Mouse (Mus musculus): ENCODE results near the gene Narf.

The Narf gene

DNA sequence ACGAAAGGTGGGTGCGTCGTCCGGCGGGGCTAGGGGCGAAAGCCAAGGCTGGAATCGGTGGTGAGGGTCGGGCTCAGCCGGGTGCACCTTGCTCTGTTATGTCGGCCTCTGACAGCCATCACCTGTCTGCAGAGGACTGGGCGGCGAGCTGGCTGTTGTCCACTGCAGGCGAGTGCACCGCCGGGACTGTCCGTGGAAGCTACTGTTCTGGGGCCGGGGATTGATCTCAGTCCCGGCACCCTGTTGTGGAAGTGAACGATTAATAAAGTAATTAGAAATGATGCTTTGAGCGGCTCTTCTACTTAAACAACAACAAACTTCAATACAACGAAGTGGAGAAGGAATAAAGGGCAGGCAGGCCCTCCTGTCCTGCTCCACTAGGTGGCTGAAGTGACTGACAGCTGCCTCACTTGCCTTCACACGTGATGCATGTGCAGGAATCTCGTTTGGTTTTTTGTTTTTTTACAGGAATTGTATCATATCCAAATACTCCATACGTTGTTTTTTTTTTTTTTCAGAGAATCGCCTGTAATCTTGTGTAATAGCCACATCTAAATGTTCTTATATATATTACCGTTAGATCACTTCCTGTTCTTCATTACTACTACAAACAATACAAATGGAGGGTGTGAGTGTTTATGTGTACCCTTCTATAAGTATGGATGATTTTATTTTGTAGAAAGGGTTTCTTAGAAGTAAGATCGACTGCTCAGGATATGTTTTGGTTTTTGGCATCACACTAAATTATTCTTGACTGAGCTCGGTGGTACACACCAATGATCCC is 484 bp downstream of the Narf start:
- DNase-seq = peak; percentile 58

DNA sequence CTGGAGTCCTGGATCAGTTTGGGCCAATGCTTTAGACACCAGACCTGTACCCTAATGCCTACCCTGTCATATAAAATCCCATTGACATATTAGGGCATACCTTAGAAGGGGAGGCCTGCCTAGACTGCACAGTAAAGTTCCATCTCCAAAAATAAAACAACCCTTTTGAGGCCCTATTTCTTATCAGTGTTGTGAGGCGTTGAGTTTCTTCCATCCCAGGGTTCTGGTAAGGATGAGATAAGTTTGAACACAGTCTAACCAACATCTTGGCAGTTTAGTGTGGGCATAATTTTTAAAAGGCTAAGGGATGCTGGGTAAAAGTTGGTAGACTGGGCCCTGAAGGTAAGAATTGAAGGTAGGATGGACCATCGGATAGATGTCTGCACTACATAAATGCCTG is 2.6 kb downstream of the Narf start:
- no peak for DNase-seq

DNA sequence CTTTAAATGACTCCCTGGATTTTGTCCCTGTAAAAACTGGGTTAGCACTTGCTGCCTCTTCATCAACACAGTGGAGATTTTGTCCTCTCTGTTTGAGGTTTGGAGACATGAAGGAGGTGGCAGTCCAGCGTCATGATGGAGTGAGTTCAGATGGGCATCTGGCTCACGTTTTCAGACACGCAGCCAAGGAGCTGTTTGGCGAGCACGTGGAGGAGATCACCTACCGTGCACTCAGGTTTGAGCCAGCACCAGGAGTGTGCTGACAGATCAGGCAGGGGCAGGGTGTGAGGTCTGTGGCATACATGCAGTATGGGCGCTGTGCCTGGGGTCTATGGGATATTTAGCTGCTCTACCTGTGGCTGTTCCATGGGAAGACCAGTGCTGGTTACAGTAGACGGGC is 13.1 kb downstream of the Narf start:
- no peak for DNase-seq

DNA sequence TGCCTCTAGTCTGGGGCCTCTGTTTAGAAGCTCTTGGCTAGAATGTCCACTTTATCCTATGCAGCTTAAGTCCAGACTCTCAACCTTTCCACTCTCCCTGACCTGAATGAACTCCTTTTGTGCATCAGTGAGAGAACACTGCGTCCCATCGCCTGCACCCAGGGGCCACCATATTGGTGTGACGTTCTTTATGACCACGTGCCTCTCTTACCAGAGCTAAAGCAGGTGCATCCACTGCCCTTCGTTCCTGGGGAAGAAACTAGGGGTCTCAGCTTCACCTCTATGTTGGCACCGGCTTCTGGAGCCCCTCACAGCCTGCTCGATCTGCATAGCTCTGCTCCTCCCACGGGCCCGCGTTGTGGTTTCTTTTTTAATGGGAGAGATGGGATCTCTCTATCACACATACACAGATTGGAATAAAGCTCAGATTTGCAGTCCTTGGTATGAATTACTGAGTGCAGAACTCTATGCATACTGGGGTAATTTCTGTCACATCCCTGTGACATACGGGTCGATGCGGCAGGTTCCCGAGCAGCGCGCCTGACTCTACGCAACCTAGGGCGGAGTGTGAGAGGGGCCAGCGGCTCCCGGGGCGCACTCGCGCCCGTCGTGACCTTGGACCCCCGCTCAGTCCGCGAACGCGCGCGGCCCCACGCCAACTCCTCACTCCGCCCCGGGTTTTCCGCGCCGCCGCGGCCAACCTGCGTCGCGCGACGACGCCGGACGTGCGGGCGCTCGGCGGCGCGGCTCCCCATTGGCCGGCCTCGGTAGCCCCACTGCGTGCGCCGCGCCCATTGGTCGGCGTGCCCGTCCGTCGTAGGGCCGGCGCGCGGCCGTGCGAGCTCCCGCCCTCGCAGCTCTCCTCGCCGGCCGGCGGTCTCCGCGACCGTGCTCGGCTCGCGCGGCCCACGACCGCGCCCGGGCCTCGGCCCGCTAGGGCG is 22.4 kb downstream of the Narf start, which contains the start of gene Foxk2:
TSS of gene Foxk2 (plus strand) at position 831 of the 941 bp plus-strand sequence.
- peak; percentile 95 for DNase-seq

DNA sequence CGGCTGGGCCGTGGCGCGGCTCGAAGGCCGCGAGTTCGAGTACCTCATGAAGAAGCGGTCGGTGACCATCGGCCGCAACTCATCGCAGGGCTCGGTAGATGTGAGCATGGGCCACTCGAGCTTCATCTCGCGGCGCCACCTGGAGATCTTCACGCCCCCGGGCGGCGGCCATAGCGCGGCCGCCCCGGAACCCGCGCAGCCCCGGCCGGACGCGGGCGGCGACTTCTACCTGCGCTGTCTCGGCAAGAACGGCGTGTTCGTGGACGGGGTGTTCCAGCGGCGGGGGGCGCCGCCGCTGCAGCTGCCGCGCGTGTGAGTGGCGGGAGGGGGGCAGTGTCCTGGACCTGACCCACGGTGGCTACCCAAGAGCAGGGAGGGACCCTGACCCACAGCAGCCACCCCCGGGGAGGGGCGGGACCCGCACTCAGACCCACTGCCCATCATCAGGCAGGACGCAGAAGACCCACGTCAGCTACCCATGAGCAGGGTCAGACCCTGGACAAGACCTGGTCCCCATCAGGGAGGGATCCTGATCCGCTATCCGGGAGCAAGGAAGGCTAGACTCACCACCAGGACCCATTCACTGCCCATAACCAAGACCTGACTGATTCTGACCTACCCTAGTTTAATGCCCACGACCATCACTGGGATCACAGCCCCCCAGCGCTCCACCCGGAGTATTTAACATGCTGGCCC is 23.3 kb downstream of the Narf start:
- DNase-seq = peak; percentile 41

DNA sequence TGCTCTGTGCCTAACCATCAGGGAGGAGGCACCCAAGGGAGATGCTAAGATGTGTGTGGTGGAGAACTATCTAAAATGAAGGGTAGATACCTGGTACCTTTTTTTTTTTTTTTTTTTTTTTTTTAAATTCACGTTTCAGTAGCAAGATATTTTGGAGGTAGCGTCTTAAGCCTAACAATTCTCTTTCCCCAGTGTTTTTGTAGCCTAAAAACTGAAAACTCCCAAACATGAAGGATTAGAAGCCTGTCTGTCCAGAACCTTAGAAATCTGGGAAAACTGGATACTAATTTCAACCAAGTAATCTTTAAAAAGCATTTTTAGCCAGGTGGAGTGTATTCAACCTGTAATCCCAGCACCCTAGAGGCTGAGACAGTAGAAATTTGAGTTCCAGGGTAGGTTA is 24.0 kb downstream of the Narf start:
- no peak for DNase-seq

DNA sequence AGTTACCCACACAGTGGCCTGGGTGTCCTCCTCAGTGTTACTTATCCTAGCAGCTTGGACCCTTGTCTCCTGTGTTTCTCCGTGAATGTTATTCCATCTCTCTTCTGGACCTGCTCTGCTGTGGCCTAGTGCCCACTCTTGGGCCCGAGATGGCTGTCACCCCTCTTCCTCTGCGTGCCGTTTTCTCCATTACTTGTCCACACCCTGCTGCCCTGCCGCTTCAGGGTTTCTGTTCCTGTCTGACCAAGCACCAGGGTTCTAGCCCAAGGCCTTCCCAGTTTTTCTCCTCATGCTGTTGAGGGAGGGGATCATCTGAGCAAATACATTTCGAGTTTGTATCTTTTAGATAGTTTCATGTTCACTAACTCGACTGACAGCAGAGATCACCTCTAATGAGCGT is 40.5 kb downstream of the Narf start:
- DNase-seq = no peak

DNA sequence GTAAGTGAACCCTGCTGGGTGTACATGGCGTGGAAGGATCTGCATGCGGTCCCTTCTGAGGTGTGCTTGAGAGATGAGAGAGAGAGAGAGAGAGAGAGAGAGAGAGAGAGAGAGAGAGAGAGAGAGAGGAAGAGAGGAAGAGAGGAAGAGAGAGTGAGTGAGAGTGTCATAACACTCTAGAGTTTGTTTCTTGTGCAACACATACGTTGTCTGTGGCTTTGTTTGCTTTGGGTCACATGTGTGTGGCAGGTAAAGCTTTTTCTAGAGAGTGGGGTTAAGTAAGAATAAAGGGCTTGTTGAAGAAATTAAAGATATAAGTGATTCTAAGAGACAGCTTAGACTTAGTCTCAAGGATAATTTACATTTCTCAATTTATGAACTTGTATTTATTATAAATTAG is 41.0 kb downstream of the Narf start:
- no peak for DNase-seq

DNA sequence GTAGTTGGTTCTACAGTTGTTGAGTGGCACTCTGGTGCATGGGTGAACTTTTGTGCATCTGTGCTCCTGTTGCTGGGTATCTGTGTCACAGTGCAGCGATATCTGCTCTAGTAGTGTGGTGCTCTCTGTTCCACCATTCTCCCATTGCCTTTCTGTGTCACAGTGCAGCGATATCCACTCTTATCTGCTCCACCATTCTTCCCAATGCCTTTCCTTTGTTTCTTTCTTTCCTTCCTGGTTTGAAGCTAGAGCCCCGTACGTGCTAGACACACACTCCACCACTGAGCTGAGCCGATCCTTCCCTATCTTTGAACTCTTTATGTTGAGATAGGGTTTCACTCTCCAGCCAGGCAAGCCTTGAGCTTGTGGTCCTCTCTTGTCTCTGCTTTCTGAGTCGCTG is 45.9 kb downstream of the Narf start:
- DNase-seq = no peak

DNA sequence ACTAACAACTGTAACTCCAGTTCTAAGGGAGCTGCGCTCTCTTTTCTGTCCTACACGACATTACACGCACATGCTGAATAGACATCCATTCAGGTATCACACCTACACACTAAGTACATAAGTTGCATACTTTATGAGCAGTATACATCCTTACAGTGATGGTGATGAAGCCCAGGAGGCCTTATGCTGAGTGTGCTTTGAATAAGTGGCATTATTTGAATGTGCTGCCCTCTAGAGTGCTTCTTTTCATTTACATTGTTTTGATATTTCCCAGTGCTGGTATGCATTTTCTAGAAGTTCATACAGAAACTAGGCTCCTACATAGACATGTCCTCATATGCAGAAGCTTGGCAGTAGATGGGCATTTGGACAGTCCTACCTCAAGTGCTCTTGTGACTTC is 52.8 kb downstream of the Narf start:
- no peak for DNase-seq

DNA sequence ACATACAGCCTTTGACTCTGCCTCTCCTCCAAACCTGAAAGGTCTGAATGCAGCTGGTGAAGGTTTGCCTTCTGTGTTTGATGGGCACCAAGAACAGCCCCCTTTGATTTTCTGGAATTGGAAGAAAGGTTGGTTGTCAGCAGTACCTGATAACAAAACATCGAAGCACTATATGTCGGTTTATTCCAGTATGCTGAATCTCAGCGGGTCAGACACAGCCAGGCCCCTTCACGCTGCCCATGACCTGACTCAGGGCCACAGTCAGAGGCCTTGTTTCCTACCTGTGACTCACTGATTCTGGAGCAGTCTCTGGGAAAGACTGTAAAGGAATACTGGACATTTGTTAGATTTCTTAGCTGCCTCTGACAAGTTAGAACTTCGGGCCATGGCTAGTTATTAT is 57.7 kb downstream of the Narf start:
- no peak for DNase-seq

DNA sequence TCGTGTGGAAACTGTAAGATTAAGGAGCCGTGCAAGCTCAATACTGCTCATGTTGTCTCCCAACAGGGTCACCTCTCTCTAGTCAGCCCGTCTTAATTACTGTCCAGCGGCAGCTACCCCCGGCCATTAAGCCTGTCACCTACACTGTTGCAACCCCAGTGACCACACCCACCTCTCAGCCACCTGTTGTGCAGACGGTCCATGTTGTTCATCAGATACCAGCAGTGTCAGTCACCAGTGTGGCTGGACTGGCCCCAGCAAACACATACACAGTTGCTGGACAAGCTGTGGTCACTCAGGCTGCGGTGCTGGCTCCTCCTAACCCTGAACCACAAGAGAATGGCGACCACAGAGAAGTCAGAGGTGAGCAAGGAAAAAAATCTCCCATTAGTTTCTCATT is 61.4 kb downstream of the Narf start:
- DNase-seq = no peak

DNA sequence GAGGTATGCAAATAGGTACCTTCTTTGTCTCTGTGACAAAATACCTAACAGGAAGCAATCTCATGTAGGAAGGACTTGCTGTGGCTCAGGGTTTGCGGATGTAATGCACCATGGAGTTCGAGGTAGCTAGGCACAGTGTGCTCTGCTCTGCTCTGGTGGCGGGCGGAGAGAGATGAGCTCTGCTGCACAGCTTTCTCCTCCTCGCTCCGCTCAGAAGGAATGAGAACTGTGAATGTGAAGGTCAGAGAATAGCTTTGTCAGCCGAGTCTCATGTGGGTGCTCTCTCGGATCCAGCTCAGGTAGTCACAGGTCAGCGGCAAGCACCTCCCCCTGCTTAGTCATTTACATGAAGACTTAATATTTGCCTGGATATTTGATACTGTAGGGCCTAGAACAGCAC is 63.2 kb downstream of the Narf start:
- DNase-seq = no peak

DNA sequence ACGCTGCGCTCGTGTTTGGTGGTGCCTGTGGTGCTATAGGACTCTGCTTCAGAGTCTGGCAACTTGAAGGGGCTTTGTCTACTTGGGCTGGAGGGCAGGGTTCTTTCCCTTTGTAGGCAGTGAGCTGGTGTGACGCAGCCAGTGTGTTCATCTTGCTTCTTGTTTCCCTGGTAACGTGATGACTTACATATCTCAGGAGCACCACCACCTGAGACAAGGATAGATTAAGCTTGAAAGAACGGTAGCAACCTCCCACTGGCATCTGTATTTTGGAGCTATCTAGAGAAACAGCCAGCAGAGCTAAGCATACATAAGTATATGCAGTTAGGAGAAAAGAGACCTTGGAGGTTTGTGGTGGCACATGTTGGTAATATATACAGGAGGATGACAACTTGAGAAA is 68.3 kb downstream of the Narf start:
- DNase-seq = no peak

All from lung, postnatal 10 days (tissue).